18 mouse cellular contexts compared by ENCODE assay signal in genomic region chr3:51380660-51381014, GRCm38 (mm10). TPM values are rescaled to one million over a fixed set of nuclear protein-coding genes. Genes with fewer than 3 reads are reported as not detected.
DNase-seq lines count a peak whose midpoint lies in the region; ATAC-seq and TF ChIP-seq lines count a peak whose summit lies in the region.
"Had no signal": no experiment of that assay in that cellular context is flagged by ENCODE, and none has a peak within 500 bp of the region (broad histone marks: within the 10 kb centered on the region; RNA-seq: fewer than 3 reads in every experiment).

No protein-coding gene starts in this region.

- ATAC-seq in hindbrain, postnatal 0 days, result no peak
- ATAC-seq in hindbrain, embryonic 11.5 days (ENCODE audit: low FRiP score), result no peak
- ATAC-seq: activated CD4-positive, CD25-positive, alpha-beta regulatory T cell, adult 4 months; forebrain, embryonic 15.5 days; Patski had no signal

- no peak overlapping the region for H3K9ac ChIP-seq in hindbrain, postnatal 0 days (replicated peaks; ENCODE audit: low read length)
- H3K9ac ChIP-seq in hindbrain, embryonic 11.5 days (ENCODE audit: low read depth, low read length), result no peak overlapping the region
- no peak overlapping the region for H3K9ac ChIP-seq in MEL (ENCODE audit: control insufficient read depth, low read depth, low read length, poor library complexity, severe bottlenecking)
- H3K9ac ChIP-seq: embryonic facial prominence, embryonic 12.5 days; forebrain, embryonic 15.5 days; hindbrain, embryonic 14.5 days had no signal

- TF ChIP-seq CTCF in hindbrain, postnatal 0 days (IDR thresholded peaks at IDR 0.05; ENCODE audit: low read depth), result 0 out of 2 replicates have a peak, but pooled peaks have one; percentile 9
- peak; percentile 21; the same call in 1 of the 2 replicates for TF ChIP-seq CTCF in layer of hippocampus, adult 2 months (conservative IDR thresholded peaks at IDR 0.05)
- TF ChIP-seq CTCF in MEL (IDR thresholded peaks at IDR 0.05 in 2 of 3, conservative IDR thresholded peaks at IDR 0.05 in 1 of 3; ENCODE audit: control insufficient read depth in 1 of 3, insufficient read depth in 1 of 3, low read depth in 2 of 3, low read length in 3 of 3, poor library complexity in 1 of 3, severe bottlenecking in 1 of 3), result 0 out of 6 replicates have a peak, but pooled peaks of 1 of the 3 experiments have one; percentile 2

- no peak overlapping the region for H3K4me3 ChIP-seq in hindbrain, postnatal 0 days (ENCODE audit: low read length)
- H3K4me3 ChIP-seq in hindbrain, embryonic 11.5 days (ENCODE audit: low read depth, low read length), result no peak overlapping the region
- H3K4me3 ChIP-seq in layer of hippocampus, adult 2 months, result no peak overlapping the region
- no peak overlapping the region for H3K4me3 ChIP-seq in MEL (ENCODE audit: control insufficient read depth in 1 of 2, insufficient read depth in 1 of 2, low read depth in 2 of 2, low read length in 2 of 2)
- H3K4me3 ChIP-seq: embryonic facial prominence, embryonic 12.5 days; forebrain, embryonic 15.5 days had no signal

- TF ChIP-seq RAD21 in MEL (IDR thresholded peaks at IDR 0.05; ENCODE audit: low read depth, low read length), result no peak

- H3K4me1 ChIP-seq in hindbrain, postnatal 0 days (ENCODE audit: insufficient read depth, low read length), result no peaks in the 10 kb centered on the region
- no peaks in the 10 kb centered on the region for H3K4me1 ChIP-seq in hindbrain, embryonic 11.5 days (replicated peaks; ENCODE audit: control insufficient read depth, insufficient read depth, low read length)
- peaks cover 2 to 20% of the 10 kb centered on the region in 2 experiments for H3K4me1 ChIP-seq in MEL (ENCODE audit: control insufficient read depth in 1 of 2, insufficient read depth in 2 of 2, low read length in 2 of 2)

- H3K9me3 ChIP-seq in hindbrain, postnatal 0 days (ENCODE audit: low read length), result no peaks in the 10 kb centered on the region
- no peaks in the 10 kb centered on the region for H3K9me3 ChIP-seq in hindbrain, embryonic 11.5 days (ENCODE audit: control insufficient read depth, low read length)
- H3K9me3 ChIP-seq in MEL (replicated peaks; ENCODE audit: insufficient read depth, low read length), result no peaks in the 10 kb centered on the region
- H3K9me3 ChIP-seq: embryonic facial prominence, embryonic 12.5 days; forebrain, embryonic 15.5 days; G1E had no signal

- WGBS in hindbrain, postnatal 0 days, result 72% methylated on average over 2 of the region's 5 CpGs
- WGBS in hindbrain, embryonic 11.5 days, result 75% methylated on average over 2 of the region's 5 CpGs

- no peak overlapping the region for H3K4me2 ChIP-seq in hindbrain, postnatal 0 days (ENCODE audit: low read depth, low read length)
- H3K4me2 ChIP-seq in hindbrain, embryonic 11.5 days (replicated peaks; ENCODE audit: low read depth, low read length), result no peak overlapping the region
- H3K4me2 ChIP-seq: embryonic facial prominence, embryonic 12.5 days; forebrain, embryonic 15.5 days; hindbrain, embryonic 14.5 days had no signal

- DNase-seq in hindbrain, postnatal 0 days (ENCODE audit: low spot score), result no peak
- no peak for DNase-seq in hindbrain, embryonic 11.5 days (ENCODE audit: low spot score)
- no peak for DNase-seq in layer of hippocampus, adult 2 months (ENCODE audit: low spot score in 2 of 2)
- DNase-seq in layer of hippocampus, adult 9-11 months, result no peak
- DNase-seq in A20 (ENCODE audit: low read depth, low spot score) (peak; percentile 27), MEL (ENCODE audit: low read depth, low spot score) (peak; percentile 67)
- no peak for DNase-seq in spleen, postnatal 10 days (ENCODE audit: low spot score in 2 of 2)
- DNase-seq: adrenal gland, postnatal 14 days; cerebellum, adult 11-12 months; cerebellum, adult 9-10 months; cerebellum, postnatal 25 days had no signal

- TF ChIP-seq EP300 in MEL (IDR thresholded peaks at IDR 0.05; ENCODE audit: low read depth in 1 of 2, low read length in 2 of 2), result no peak

- H3K36me3 ChIP-seq in hindbrain, postnatal 0 days (ENCODE audit: insufficient read depth, low read length), result no peaks in the 10 kb centered on the region
- H3K36me3 ChIP-seq in hindbrain, embryonic 11.5 days (ENCODE audit: control insufficient read depth, insufficient read depth, low read length), result no peaks in the 10 kb centered on the region
- H3K36me3 ChIP-seq in MEL (ENCODE audit: control insufficient read depth in 1 of 2, insufficient read depth in 2 of 2, low read length in 2 of 2), result peaks cover 0 to 9% of the 10 kb centered on the region in 2 experiments; a peak in 2 of 4 replicates
- H3K36me3 ChIP-seq: embryonic facial prominence, embryonic 12.5 days; forebrain, embryonic 15.5 days; G1E had no signal

- no peak overlapping the region for H3K27ac ChIP-seq in hindbrain, postnatal 0 days
- H3K27ac ChIP-seq in hindbrain, embryonic 11.5 days (ENCODE audit: low read depth, low read length), result no peak overlapping the region
- H3K27ac ChIP-seq in layer of hippocampus, adult 2 months, result no peak overlapping the region
- no peak overlapping the region for H3K27ac ChIP-seq in MEL (ENCODE audit: control insufficient read depth, low read depth, low read length)
- H3K27ac ChIP-seq: embryonic facial prominence, embryonic 12.5 days; forebrain, embryonic 15.5 days; hindbrain, embryonic 14.5 days had no signal

- H3K79me2 ChIP-seq in MEL (ENCODE audit: control insufficient read depth, insufficient read depth, low read length, poor library complexity), result no peaks in the 10 kb centered on the region

- no peak for TF ChIP-seq POLR2A in MEL (IDR thresholded peaks at IDR 0.05; ENCODE audit: control insufficient read depth in 1 of 2, insufficient read depth in 1 of 2, low read depth in 1 of 2, low read length in 2 of 2, poor library complexity in 1 of 2)

- H3K27me3 ChIP-seq in hindbrain, postnatal 0 days (ENCODE audit: insufficient read depth, low read length), result no peaks in the 10 kb centered on the region
- no peaks in the 10 kb centered on the region for H3K27me3 ChIP-seq in hindbrain, embryonic 11.5 days (ENCODE audit: control insufficient read depth, insufficient read depth, low read length)
- no peaks in the 10 kb centered on the region for H3K27me3 ChIP-seq in MEL (ENCODE audit: control insufficient read depth in 1 of 2, insufficient read depth in 2 of 2, low read length in 2 of 2)
- H3K27me3 ChIP-seq: embryonic facial prominence, embryonic 12.5 days; forebrain, embryonic 15.5 days; Patski had no signal

TF ChIP-seq in MEL, 35 proteins besides CTCF, POLR2A, EP300 and RAD21:
- TF ChIP-seq ZNF384 (IDR thresholded peaks at IDR 0.05; ENCODE audit: low read depth, low read length) (peak; percentile 90), NRF1 (IDR thresholded peaks at IDR 0.05; ENCODE audit: insufficient read depth, low read depth, low read length, poor library complexity, severe bottlenecking) (no peak), E2F4 (IDR thresholded peaks at IDR 0.05; ENCODE audit: borderline replicate concordance, low read depth, low read length) (no peak), TBP (IDR thresholded peaks at IDR 0.05; ENCODE audit: low read depth, low read length) (peak; percentile 89), SMC3 (IDR thresholded peaks at IDR 0.05; ENCODE audit: low read depth, low read length) (no peak), ZKSCAN1 (IDR thresholded peaks at IDR 0.05; ENCODE audit: low read depth, low read length) (no peak), TCF12 (IDR thresholded peaks at IDR 0.05; ENCODE audit: low read depth, low read length) (no peak), MXI1 (IDR thresholded peaks at IDR 0.05; ENCODE audit: low read depth, low read length) (no peak)

RNA-seq across cellular contexts. Expression of gene Mgarp, which starts 15.9 kb away (rescaled TPM):
- 2.8 and 3.1 TPM in 2 replicates for total RNA-seq in hindbrain, postnatal 0 days (2014; rRNA removed)
- polyA plus RNA-seq in hindbrain, postnatal 0 days (2015; fragmentation: Nextera tagmentation; extraction: Ambion mirVana), result 2.1 and 3.2 TPM in 2 replicates
- 4.0 and 5.5 TPM in 2 replicates for polyA plus RNA-seq in hindbrain, embryonic 11.5 days (2014; fragmentation: Nextera tagmentation; extraction: Ambion mirVana)
- total RNA-seq in layer of hippocampus, adult 2 months (2021), result not detected
- total RNA-seq in MEL (2012; rRNA removed), result 0.65 and 2.0 TPM in 2 replicates
- polyA plus RNA-seq in MEL (2012; ENCODE audit: insufficient read depth in 1 of 2, insufficient read length in 2 of 2, low read depth in 1 of 2, low replicate concordance in 2 of 2, missing spikeins in 1 of 2), result 1 to 10 TPM in 1 of 2 experiments, not detected in 1; 5.2 TPM
- total RNA-seq: hematopoietic stem cell, adult 5-6 weeks had no signal

RNA-seq across cellular contexts. Expression of gene Ndufc1, which starts 28.2 kb away (rescaled TPM):
- total RNA-seq in hindbrain, postnatal 0 days (2014; rRNA removed), result 33.4 and 35.0 TPM in 2 replicates
- 1,023 and 1,091 TPM in 2 replicates for polyA plus RNA-seq in hindbrain, postnatal 0 days (2015; fragmentation: Nextera tagmentation; extraction: Ambion mirVana)
- 714 and 715 TPM in 2 replicates for polyA plus RNA-seq in hindbrain, embryonic 11.5 days (2014; fragmentation: Nextera tagmentation; extraction: Ambion mirVana)
- 100 to 1,000 TPM; 287 to 299 TPM for total RNA-seq in layer of hippocampus, adult 2 months (2021)
- total RNA-seq in MEL (2012; rRNA removed), result 207 and 214 TPM in 2 replicates
- 100 to 1,000 TPM in 1 of 2 experiments, not detected in 1; 115 TPM for polyA plus RNA-seq in MEL (2012; ENCODE audit: insufficient read depth in 1 of 2, insufficient read length in 2 of 2, low read depth in 1 of 2, low replicate concordance in 2 of 2, missing spikeins in 1 of 2)

RNA-seq across cellular contexts. Expression of gene Naa15, which starts 34.3 kb away (rescaled TPM):
- 20.4 and 22.5 TPM in 2 replicates for total RNA-seq in hindbrain, postnatal 0 days (2014; rRNA removed)
- 35.0 and 36.5 TPM in 2 replicates for polyA plus RNA-seq in hindbrain, postnatal 0 days (2015; fragmentation: Nextera tagmentation; extraction: Ambion mirVana)
- polyA plus RNA-seq in hindbrain, embryonic 11.5 days (2014; fragmentation: Nextera tagmentation; extraction: Ambion mirVana), result 56.6 and 59.3 TPM in 2 replicates
- 10 to 100 TPM; 55.0 to 58.1 TPM for total RNA-seq in layer of hippocampus, adult 2 months (2021)
- total RNA-seq in MEL (2012; rRNA removed), result 36.6 and 43.4 TPM in 2 replicates
- 100 to 1,000 TPM in 1 of 2 experiments, 10 to 100 TPM in 1; 61.6 to 558 TPM for polyA plus RNA-seq in MEL (2012; ENCODE audit: insufficient read depth in 1 of 2, insufficient read length in 2 of 2, low read depth in 1 of 2, low replicate concordance in 2 of 2, missing spikeins in 1 of 2)

RNA-seq across cellular contexts. Expression of gene Elf2, which starts 40.2 kb away (rescaled TPM):
- total RNA-seq in hindbrain, postnatal 0 days (2014; rRNA removed), result 47.8 and 56.2 TPM in 2 replicates
- polyA plus RNA-seq in hindbrain, postnatal 0 days (2015; fragmentation: Nextera tagmentation; extraction: Ambion mirVana), result 31.2 and 32.6 TPM in 2 replicates
- 45.4 and 48.7 TPM in 2 replicates for polyA plus RNA-seq in hindbrain, embryonic 11.5 days (2014; fragmentation: Nextera tagmentation; extraction: Ambion mirVana)
- 10 to 100 TPM; 54.6 to 54.9 TPM for total RNA-seq in layer of hippocampus, adult 2 months (2021)
- total RNA-seq in MEL (2012; rRNA removed), result 46.5 and 50.2 TPM in 2 replicates
- polyA plus RNA-seq in MEL (2012; ENCODE audit: insufficient read depth in 1 of 2, insufficient read length in 2 of 2, low read depth in 1 of 2, low replicate concordance in 2 of 2, missing spikeins in 1 of 2), result 10 to 100 TPM; 38.0 to 53.3 TPM

Comparison
In these comparisons a context has a peak if more than half of its experiments do, and no peak if none do; other contexts are left out.
1. DNase-seq: peak in A20 (single experiment) and MEL (single experiment); none in hindbrain, postnatal 0 days (single experiment), hindbrain, embryonic 11.5 days (single experiment), layer of hippocampus, adult 2 months (0 of 2), layer of hippocampus, adult 9-11 months (single experiment) and spleen, postnatal 10 days (0 of 2).